Mouse (Mus musculus): ENCODE results near the gene Tbp.

DNA sequence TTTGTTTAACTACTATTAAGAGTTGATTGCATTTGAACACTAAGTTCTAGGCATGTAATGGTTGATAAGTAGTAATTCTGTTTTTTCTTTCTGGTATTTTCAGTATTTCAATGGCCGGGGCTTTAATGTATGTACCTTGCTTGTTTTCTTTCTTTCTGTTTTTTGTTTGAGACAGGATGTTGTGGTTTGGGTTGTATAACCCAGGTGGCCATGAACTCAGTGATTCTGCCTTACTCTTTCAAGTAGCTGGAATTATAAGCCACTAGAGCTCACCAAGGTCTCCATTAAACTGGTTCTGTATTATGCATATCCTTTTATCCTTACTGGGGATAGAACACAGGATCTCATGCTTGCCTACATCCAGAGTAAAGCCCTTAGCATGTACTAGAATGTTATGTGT, 19.1 kb downstream of the Tbp start:
- TF ChIP-seq CTCF (IDR thresholded peaks at IDR 0.05) (no peak), POLR2A (IDR thresholded peaks at IDR 0.05; ENCODE audit: insufficient read depth, low read depth, low read length) (no peak), EP300 (IDR thresholded peaks at IDR 0.05; ENCODE audit: insufficient read depth, low read depth, low read length) (no peak)

Data from heart, adult 2 months (tissue).